ENCODE assay signal across 17 mouse cellular contexts in the genomic region with DNA sequence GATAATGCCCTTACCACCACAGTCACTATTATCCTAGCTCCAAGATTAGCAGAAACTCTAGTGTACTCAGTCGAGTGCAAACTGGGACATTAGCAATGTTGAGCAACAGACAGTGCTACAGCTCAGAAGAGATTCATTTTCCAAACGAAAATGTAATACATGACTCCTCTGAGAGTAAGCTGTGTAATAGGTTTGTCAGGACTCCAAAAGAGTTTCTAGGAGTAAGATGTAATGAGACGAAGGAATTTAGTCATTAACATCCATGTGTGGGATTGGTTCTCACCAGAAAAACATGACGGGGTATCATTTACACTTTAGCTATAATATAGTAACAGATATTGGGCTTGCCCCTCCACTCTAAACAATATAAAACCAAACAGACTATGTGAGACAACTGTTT.
"Had no signal": no experiment of that assay in that cellular context is flagged by ENCODE, and none has a peak within 500 bp of the region (broad histone marks: within the 10 kb centered on the region; RNA-seq: fewer than 3 reads in every experiment).

No protein-coding gene starts in this region.

- H3K4me2 ChIP-seq: neural tube, embryonic 12.5 days; neural tube, embryonic 13.5 days; neural tube, embryonic 15.5 days; stomach, embryonic 15.5 days had no signal

- H3K27me3 ChIP-seq: neural tube, embryonic 12.5 days; neural tube, embryonic 13.5 days; neural tube, embryonic 15.5 days; stomach, embryonic 15.5 days had no signal

- H3K27ac ChIP-seq: neural tube, embryonic 12.5 days; neural tube, embryonic 13.5 days; neural tube, embryonic 15.5 days; stomach, embryonic 15.5 days; stomach, postnatal 0 days had no signal

- H3K9ac ChIP-seq: neural tube, embryonic 12.5 days; neural tube, embryonic 13.5 days; neural tube, embryonic 15.5 days; stomach, embryonic 15.5 days had no signal

- H3K4me3 ChIP-seq: neural tube, embryonic 12.5 days; neural tube, embryonic 13.5 days; neural tube, embryonic 15.5 days; stomach, embryonic 15.5 days had no signal

- H3K4me1 ChIP-seq: neural tube, embryonic 12.5 days; stomach, embryonic 15.5 days had no signal

- H3K36me3 ChIP-seq: neural tube, embryonic 12.5 days; neural tube, embryonic 13.5 days; neural tube, embryonic 15.5 days; stomach, embryonic 15.5 days had no signal

- H3K9me3 ChIP-seq: neural tube, embryonic 12.5 days; neural tube, embryonic 13.5 days; neural tube, embryonic 15.5 days; stomach, embryonic 15.5 days had no signal

- DNase-seq: retina, postnatal 1 day; right cerebral cortex, adult 18-20 months; right cerebral cortex, postnatal 14 days; right cerebral cortex, postnatal 25 days; right cerebral cortex, postnatal 4 days; spleen, adult 18-20 months; thymus, adult 18-20 months; thymus, adult 2 months; thymus, postnatal 14 days; thymus, postnatal 25 days; thymus, postnatal 36 days; thymus, postnatal 4 days had no signal
